Mouse (Mus musculus): ENCODE measurements at regions not wholly inside any gene's neighbourhood (a gene's known extent, or its start where the extent isn't known, plus 50 kb on each side); places are given as distances from the start of the nearest gene placed in this dataset.

GRCm38 (mm10) chr7:72742376-72742775, 436.0 kb upstream of the Mctp2 start:
- TF ChIP-seq POLR2A (IDR thresholded peaks at IDR 0.05; ENCODE audit: low read depth, low read length) (no peak), CTCF (conservative IDR thresholded peaks at IDR 0.05; ENCODE audit: insufficient read depth, insufficient read length, low read depth, low read length) (no peak)

All from kidney, adult 2 months (tissue).